Mouse (Mus musculus): ENCODE data around the gene Gtf3c3. TPM values are rescaled to one million over a fixed set of nuclear protein-coding genes. Genes with fewer than 3 reads are reported as not detected.

The Gtf3c3 gene
- polyA plus RNA-seq, 1 experiment from 2014 or later: 14.3 TPM

DNA sequence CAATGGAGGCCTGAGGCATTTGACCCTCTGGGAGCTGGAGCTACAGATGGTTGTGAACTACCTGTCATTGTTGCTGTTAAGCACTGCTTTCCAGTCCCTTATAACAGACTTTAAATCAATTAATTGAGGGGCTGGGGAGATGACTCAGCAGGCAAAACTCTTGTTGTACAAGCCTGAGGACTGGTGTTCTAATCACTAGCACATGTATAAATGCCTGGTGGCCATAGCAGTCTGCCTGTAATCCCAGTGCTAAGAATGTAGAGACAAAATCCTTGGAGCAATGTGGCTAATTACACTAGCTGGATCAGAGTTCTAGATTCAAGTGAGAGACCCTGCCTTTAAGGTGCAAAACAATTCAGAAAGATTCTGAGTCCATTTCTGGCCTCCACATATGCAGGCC lies 36.0 kb downstream of the Gtf3c3 start:
- Histone ChIP-seq H3K9me3 (no peaks in the 10 kb centered on the region), H3K27ac (replicated peaks) (no peak overlapping the region), H3K4me1 (peaks cover 10% of the 10 kb centered on the region), H3K27me3 (replicated peaks) (no peaks in the 10 kb centered on the region), H3K36me3 (peaks cover 74% of the 10 kb centered on the region), H3K4me2 (no peak overlapping the region), H3K4me3 (no peak overlapping the region), H3K9ac (no peak overlapping the region)
- ATAC-seq (ENCODE audit: extremely low read depth, insufficient number of reproducible peaks, low FRiP score, low TSS enrichment): no peak

DNA sequence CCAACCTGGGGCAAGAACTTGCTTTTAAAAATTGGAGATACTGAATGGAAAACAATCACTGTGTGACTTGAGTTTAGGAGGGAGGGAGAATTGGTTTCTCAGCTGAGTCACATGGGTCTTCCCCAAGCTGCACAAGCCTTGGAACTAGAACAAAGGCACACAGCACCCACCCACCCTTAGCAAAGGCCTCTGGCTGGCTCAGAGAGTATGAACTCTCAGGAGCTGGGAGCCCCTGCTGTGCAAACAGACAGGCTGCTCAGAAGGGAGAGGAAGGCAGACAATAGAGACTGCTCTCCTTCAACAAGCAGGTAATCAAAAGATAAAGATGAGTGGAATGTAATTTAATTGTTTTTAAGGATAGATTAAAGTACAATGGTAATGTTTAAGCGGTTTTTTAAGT lies 54.5 kb downstream of the Gtf3c3 start:
- Histone ChIP-seq H3K9me3 (no peaks in the 10 kb centered on the region), H3K27ac (replicated peaks) (no peak overlapping the region), H3K9ac (no peak overlapping the region), H3K4me1 (no peaks in the 10 kb centered on the region), H3K4me3 (no peak overlapping the region), H3K4me2 (no peak overlapping the region), H3K27me3 (replicated peaks) (no peaks in the 10 kb centered on the region), H3K36me3 (peaks cover 8% of the 10 kb centered on the region)
- no peak for ATAC-seq (ENCODE audit: extremely low read depth, insufficient number of reproducible peaks, low FRiP score, low TSS enrichment)
- WGBS: 37% methylated on average over 1 of the region's 1 CpGs

DNA sequence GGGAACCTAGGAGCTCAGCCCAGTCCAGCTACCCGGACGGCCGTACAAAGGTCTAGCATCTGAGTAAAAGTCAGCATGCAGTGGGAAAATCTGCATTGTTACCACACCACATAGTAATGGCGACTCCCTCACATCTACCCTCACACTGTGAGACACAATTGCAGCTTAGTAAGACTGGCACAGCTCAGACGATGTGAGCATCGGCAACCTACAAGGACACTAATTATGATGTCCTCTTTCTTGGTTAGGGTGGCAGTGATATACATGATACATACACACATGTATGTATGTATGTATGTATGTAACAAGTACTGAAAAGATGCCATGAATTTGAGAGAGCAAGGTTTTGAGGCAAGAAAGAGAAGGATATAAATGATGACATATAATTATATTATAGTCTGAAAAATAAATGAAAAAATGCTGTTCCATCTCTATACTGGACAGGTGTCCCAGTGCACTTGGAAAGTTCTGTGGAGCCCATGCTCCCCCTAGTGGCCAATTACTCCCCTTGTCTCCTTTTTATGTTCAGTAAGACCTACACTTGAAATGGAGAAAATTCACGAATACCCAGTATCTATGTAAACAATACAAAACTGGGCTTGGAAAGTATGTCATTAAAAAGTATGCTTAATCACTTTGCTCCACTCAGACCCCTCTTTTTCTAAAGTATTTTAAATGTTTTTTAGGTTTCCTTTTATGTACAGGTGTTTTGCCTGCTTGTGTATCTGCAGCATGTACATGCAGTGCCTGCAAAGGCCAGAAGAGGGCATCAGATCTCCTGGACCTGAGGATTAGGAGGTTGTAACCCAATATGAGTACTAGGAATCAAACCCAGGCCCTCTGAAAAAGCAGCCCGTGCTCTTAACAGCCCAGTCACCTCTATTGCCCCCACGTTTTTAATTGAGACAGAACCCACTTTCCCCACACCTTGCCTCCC lies 57.5 kb downstream of the Gtf3c3 start:
- ATAC-seq (ENCODE audit: extremely low read depth, insufficient number of reproducible peaks, low FRiP score, low TSS enrichment): no peak
- Histone ChIP-seq H3K4me1 (peaks cover 9% of the 10 kb centered on the region; the same call in 1 of the 2 replicates), H3K9ac (no peak overlapping the region), H3K9me3 (no peaks in the 10 kb centered on the region), H3K4me2 (no peak overlapping the region), H3K27me3 (replicated peaks) (no peaks in the 10 kb centered on the region), H3K27ac (replicated peaks) (no peak overlapping the region), H3K4me3 (no peak overlapping the region), H3K36me3 (peaks cover 8% of the 10 kb centered on the region)
- WGBS: 83% methylated on average over 9 of the region's 9 CpGs

DNA sequence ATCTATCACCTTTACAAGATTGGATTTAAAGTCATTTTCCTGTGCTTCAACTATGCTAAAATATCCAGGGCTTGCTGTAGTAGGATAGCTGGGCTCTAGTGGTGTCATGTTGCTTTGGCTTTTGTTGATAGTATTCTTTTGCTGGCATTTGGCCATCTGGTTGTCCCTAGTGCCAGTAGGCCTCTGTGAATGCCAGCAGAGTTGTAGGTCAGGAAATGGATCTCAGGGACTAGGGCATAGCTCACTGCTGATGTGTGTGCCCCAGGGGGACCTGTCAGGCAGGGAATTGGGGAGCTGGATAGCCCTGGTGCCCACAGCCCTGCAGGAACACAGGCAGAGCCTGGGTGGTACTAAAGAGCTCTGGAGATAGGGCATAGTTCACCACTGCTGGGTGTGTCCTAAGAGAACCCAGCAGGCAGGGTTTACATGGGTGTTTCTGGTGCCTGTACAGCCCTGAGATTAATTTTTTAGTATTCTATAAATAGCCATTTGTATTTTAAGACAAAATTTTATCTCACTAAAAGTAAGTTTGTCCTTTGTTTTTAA lies 61.2 kb downstream of the Gtf3c3 start:
- no peak overlapping the region for H3K9ac ChIP-seq
- no peaks in the 10 kb centered on the region for H3K9me3 ChIP-seq
- H3K4me3 ChIP-seq: no peak overlapping the region
- H3K27me3 ChIP-seq (replicated peaks): no peaks in the 10 kb centered on the region
- H3K36me3 ChIP-seq: peaks cover 5% of the 10 kb centered on the region
- no peak for ATAC-seq (ENCODE audit: extremely low read depth, insufficient number of reproducible peaks, low FRiP score, low TSS enrichment)
- peaks cover 9% of the 10 kb centered on the region; the same call in 1 of the 2 replicates for H3K4me1 ChIP-seq
- H3K27ac ChIP-seq (replicated peaks): peak overlapping the region; percentile 65
- no peak overlapping the region for H3K4me2 ChIP-seq

DNA sequence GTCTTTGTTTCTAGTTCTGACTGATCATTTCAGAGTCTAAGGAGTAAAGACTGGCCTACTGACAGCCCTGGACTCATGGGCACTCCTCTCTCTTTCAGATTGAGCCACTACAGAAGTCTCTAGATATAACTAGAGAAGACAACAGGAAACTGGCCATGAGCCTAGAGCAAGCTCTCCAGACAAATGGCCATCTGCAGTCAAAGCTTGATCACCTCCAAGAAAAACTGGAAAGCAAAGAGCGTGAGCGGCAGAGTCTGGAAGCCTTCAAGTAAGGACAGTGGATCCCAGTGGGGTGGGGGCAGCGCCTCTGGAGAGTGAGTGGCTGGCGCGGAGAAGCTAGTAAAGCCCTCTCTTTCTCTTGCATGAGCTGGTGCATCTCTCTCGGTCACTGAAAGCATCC lies 82.2 kb downstream of the Gtf3c3 start:
- H3K27me3 ChIP-seq (replicated peaks): no peaks in the 10 kb centered on the region
- H3K4me2 ChIP-seq: no peak overlapping the region
- no peak overlapping the region for H3K4me3 ChIP-seq
- ATAC-seq (ENCODE audit: extremely low read depth, insufficient number of reproducible peaks, low FRiP score, low TSS enrichment): no peak
- H3K9ac ChIP-seq: no peak overlapping the region
- no peak overlapping the region for H3K27ac ChIP-seq (replicated peaks)
- H3K9me3 ChIP-seq: no peaks in the 10 kb centered on the region
- no peaks in the 10 kb centered on the region for H3K36me3 ChIP-seq
- H3K4me1 ChIP-seq: peaks cover 11% of the 10 kb centered on the region
- 81% methylated on average over 6 of the region's 6 CpGs for WGBS

DNA sequence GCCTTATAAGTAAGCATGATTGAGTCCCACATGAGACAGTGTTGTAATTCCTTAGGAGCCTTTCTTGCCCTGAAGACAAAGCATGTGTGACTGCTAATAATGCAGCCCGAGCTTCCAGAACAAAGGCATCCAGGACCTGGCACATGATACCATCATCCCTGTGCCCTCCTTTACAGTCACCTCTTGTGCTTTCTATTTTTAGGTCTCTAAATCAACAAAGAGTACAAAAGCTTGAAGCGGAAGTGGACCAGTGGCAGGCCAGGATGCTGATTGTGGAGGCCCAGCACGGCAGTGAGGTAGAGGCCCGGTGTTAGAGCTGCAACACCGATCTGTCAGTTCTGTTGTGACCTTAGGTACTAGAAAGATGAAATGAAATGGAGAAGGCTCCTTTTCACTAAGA lies 83.3 kb downstream of the Gtf3c3 start:
- ATAC-seq (ENCODE audit: extremely low read depth, insufficient number of reproducible peaks, low FRiP score, low TSS enrichment): peak; percentile 31; the same call in 1 of the 2 replicates
- H3K9me3 ChIP-seq: no peaks in the 10 kb centered on the region
- H3K27me3 ChIP-seq (replicated peaks): no peaks in the 10 kb centered on the region
- no peaks in the 10 kb centered on the region for H3K36me3 ChIP-seq
- H3K4me1 ChIP-seq: peaks cover 11% of the 10 kb centered on the region
- H3K4me2 ChIP-seq: peak overlapping the region; percentile 20
- 0 out of 2 replicates have a peak overlapping the region, but pooled peaks have one; percentile 39 for H3K27ac ChIP-seq (replicated peaks)
- H3K9ac ChIP-seq: no peak overlapping the region
- 24% methylated on average over 5 of the region's 5 CpGs for WGBS
- no peak overlapping the region for H3K4me3 ChIP-seq

DNA sequence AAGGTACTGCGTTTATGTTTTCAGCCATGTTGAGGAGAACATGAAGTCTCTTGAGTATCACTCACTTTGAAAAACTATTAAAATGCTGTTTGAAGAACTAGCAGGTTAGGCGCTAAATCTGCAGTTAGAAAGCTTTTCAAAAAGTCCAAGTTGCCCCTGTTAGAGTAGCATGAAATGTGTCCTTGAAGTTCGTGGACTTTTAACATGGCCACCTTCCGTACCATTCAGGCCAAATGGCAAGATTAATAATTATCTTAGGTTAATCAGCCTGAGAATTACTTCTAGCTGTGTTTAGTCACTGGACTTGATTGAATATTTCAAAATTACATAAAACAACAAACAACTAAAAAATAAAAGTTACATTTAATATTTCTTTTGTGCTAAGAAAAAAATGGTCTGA lies 84.0 kb downstream of the Gtf3c3 start:
- H3K4me1 ChIP-seq: peaks cover 11% of the 10 kb centered on the region
- peaks cover 2% of the 10 kb centered on the region; the same call in 1 of the 2 replicates for H3K9me3 ChIP-seq
- H3K27ac ChIP-seq (replicated peaks): no peak overlapping the region
- H3K27me3 ChIP-seq (replicated peaks): no peaks in the 10 kb centered on the region
- WGBS: 90% methylated on average over 4 of the region's 4 CpGs
- H3K4me3 ChIP-seq: no peak overlapping the region
- no peak overlapping the region for H3K9ac ChIP-seq
- H3K36me3 ChIP-seq: no peaks in the 10 kb centered on the region
- no peak for ATAC-seq (ENCODE audit: extremely low read depth, insufficient number of reproducible peaks, low FRiP score, low TSS enrichment)
- no peak overlapping the region for H3K4me2 ChIP-seq

Other genes starting within 250 kb of the Gtf3c3 start
- 4.9 and 6.0 TPM in 2 replicates for gene Hecw2, start 243.8 kb downstream of the Gtf3c3 start, polyA plus RNA-seq (2015; fragmentation: Nextera tagmentation; extraction: Ambion mirVana)
- gene Ccdc150, start 188.3 kb downstream of the Gtf3c3 start, polyA plus RNA-seq (2015; fragmentation: Nextera tagmentation; extraction: Ambion mirVana): 0.27 and 0.38 TPM in 2 replicates
- gene Pgap1, start 118.7 kb upstream of the Gtf3c3 start, polyA plus RNA-seq (2015; fragmentation: Nextera tagmentation; extraction: Ambion mirVana): 3.0 and 3.8 TPM in 2 replicates

Data from heart, embryonic 13.5 days (tissue).